Mouse (Mus musculus): ENCODE results near the gene Rad54l2. TPM values are rescaled to one million over a fixed set of nuclear protein-coding genes. Genes with fewer than 3 reads are reported as not detected.

The Rad54l2 gene
- polyA plus RNA-seq (2012; rRNA removed; ENCODE audit: low replicate concordance), result 28.7 and 39.7 TPM in 2 replicates

DNA sequence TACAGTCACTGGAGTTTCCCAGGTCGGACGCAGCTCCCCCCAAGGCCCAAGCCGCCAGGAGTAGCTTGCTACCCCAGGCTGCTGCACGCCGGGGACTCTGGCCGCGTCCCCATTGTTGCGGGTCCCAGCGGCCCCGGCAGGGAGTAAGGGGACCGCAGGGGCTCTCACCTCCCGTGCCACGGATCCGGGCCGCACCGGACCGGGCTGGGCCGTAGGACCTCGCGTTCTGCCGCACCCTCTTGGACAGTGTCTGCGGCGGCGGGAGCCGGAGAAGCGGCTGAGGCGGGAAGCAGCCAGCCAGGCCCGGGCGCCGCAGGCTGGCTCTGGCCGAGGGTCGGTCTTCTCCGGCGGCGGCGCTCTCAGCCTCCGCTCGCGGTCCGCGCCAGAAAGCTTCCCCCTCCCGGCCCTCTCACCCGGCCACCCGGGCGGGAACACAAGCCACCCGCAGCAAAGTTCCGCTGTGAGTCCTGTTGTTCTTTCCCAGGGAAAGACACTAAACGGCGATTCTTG lies at the start of gene Rad54l2:
TSS of gene Rad54l2 (minus strand) at position 383 of the 510 bp plus-strand sequence.

GRCm38 (mm10) chr9:106821618-106822380 lies 32.8 kb upstream of the Rad54l2 start, which contains the start of gene Dcaf1:
Gene Dcaf1 (plus strand): TSS chr9:106821874.

DNA sequence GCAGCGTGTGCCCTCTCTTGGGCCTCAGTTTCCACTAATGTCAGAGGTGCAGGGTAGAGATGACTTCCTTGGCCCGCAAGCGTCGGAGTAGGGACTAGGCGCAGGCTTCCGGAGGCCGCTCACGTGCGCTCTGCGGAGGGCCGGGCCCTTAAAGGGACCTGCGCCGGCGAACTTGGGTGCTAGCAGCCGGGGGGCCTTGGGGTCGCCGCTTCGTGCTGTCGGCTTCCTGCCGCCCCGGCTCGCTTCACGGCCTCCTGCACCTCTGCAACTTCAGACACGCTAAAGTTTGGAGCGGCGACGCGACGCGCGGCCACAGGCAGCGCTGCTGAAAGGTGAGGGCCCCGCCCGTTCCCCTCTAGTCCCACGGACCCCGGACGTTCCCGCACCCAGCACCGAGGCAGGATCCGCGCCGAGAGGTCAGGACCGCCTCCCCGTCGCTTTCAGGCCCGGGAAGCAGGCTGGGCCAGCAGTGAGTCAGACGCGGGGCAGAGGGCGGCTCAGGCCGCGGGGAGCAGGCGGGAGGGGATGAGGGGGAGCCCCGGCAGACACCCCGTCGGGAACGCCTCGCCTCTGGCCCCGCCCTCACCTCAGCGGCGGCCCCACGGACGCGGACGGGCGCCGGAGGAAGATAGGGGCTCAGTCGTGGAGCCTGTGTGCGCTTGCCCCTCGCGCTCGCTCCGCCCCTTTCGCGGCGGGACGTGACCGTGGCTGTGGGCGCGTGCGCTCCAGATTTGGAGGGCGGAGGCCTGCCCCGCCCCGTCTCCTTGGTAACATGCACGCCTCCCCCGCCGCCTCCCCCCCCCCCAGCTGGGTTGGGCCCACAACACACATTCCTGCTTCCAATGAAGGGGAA lies 103.5 kb downstream of the Rad54l2 start, which contains the start of gene Tex264:
TSS of gene Tex264 (minus strand) at position 679 of the 853 bp plus-strand sequence.

DNA sequence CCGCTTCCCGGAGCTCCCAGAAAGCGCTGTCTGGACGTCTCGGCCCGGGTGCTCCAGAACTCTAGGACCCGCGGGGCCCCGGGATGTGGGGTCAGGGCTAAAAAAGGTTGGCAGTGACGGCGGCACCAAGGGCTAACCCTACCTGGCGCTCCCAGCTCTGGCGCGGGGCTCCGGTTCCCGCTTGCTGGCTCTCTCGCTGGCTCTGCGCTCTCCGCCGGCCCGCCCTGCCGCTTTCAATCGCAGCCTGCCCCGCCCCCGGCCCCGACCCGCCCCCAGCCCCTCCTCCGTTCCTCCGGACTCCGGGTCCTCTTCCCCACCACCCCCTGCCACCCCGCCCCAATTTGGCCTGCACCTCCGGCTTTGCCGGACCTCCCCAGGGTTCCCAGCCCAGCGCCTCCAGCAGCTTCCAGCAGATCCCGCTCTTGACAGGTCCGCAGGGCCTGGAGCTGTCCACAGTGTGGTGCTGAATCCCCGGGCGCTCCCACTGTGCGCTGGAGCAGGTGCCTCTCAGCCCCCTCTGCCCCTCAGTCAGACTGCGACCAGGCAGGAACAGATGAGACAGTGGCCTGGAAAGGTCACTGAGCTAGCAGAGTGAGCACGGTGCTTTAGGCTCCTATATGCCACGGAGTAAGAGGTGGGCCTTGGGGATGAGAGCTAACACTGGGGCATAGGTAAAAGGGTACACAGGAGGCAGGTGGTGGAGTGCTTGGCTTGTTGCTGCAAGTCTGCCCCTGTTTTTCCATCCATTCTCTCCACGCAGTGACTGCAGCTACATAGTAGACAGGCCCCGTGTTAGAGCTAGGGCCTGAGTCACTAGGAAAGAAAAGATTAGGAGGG lies 132.9 kb downstream of the Rad54l2 start, which contains the start of gene Grm2:
TSS of gene Grm2 (minus strand) at position 199 of the 837 bp plus-strand sequence.

Other genes with a start within 250 kb of the Rad54l2 start
- not detected in 2 replicates for gene Iqcf3, start 227.6 kb downstream of the Rad54l2 start, polyA plus RNA-seq (2012; rRNA removed; ENCODE audit: low replicate concordance)
- gene Iqcf4, start 218.2 kb downstream of the Rad54l2 start, polyA plus RNA-seq (2012; rRNA removed; ENCODE audit: low replicate concordance), result not detected in 2 replicates
- gene Iqcf6, start 162.6 kb downstream of the Rad54l2 start, polyA plus RNA-seq (2012; rRNA removed; ENCODE audit: low replicate concordance), result not detected in 2 replicates
- 0.03 TPM in 1 of 2 replicates, not detected in the other for gene Grm2, start 133.1 kb downstream of the Rad54l2 start, polyA plus RNA-seq (2012; rRNA removed; ENCODE audit: low replicate concordance)
- 116 and 129 TPM in 2 replicates for gene Tex264, start 103.3 kb downstream of the Rad54l2 start, polyA plus RNA-seq (2012; rRNA removed; ENCODE audit: low replicate concordance)
- 11.1 and 17.1 TPM in 2 replicates for gene Dcaf1, start 32.7 kb upstream of the Rad54l2 start, polyA plus RNA-seq (2012; rRNA removed; ENCODE audit: low replicate concordance)
- gene Rbm15b, start 98.2 kb upstream of the Rad54l2 start, polyA plus RNA-seq (2012; rRNA removed; ENCODE audit: low replicate concordance), result 8.0 and 14.5 TPM in 2 replicates
- 7.4 and 10.4 TPM in 2 replicates for gene Manf, start 102.8 kb upstream of the Rad54l2 start, polyA plus RNA-seq (2012; rRNA removed; ENCODE audit: low replicate concordance)